Mouse (Mus musculus) megakaryocyte, embryonic 14.5 days (primary cell): ENCODE results near the gene Snrpn.

Experiments used
- FLI1 ChIP-seq: IDR thresholded peaks from 2 replicates; pipeline ENCODE4 v1.6.1; 2012; ENCODE audit warnings: low read length, inconsistent platforms, mixed read lengths
- GATA1 ChIP-seq: IDR thresholded peaks from 3 replicates; pipeline ENCODE4 v1.6.1; 2012; ENCODE audit warnings: mixed read lengths, low read length, inconsistent platforms, borderline replicate concordance

GRCm38 (mm10) chr7:60076301-60076700 lies 63.7 kb downstream of the Snrpn start:
- no peak for TF ChIP-seq GATA1
- TF ChIP-seq FLI1, result no peak
